Mouse (Mus musculus) erythroid progenitor cell, adult 5-6 weeks (primary cell): ENCODE measurements around the gene Acta1. TPM values are rescaled to one million over a fixed set of nuclear protein-coding genes. Genes with fewer than 3 reads are reported as not detected.

Experiments
- ATAC-seq: replicated peaks from 2 replicates; pipeline ENCODE4 v1.8.0; 2016; ENCODE audit warnings: moderate number of reproducible peaks, mild to moderate bottlenecking, moderate TSS enrichment, inconsistent platforms; ENCODE audit not compliant: poor library complexity, low FRiP score, severe bottlenecking
- total RNA-seq, 2 experiments: library from RNA; stranded (forward) in 1 of 2; stranded (reverse) in 1 of 2; fragments of 150-400 nt in 1 of 2; fragments of 186-747, 209-891 nt in 1 of 2; gene quantifications; 2 replicates each; pipeline versions ENCODE4 v1.2.3 to v1.2.4; 2015 to 2017; ENCODE audit warnings: low replicate concordance in 2 of 2

Acta1 gene
- total RNA-seq, 2 experiments from 2014 or later: 4.5 TPM; not detected in 1

DNA sequence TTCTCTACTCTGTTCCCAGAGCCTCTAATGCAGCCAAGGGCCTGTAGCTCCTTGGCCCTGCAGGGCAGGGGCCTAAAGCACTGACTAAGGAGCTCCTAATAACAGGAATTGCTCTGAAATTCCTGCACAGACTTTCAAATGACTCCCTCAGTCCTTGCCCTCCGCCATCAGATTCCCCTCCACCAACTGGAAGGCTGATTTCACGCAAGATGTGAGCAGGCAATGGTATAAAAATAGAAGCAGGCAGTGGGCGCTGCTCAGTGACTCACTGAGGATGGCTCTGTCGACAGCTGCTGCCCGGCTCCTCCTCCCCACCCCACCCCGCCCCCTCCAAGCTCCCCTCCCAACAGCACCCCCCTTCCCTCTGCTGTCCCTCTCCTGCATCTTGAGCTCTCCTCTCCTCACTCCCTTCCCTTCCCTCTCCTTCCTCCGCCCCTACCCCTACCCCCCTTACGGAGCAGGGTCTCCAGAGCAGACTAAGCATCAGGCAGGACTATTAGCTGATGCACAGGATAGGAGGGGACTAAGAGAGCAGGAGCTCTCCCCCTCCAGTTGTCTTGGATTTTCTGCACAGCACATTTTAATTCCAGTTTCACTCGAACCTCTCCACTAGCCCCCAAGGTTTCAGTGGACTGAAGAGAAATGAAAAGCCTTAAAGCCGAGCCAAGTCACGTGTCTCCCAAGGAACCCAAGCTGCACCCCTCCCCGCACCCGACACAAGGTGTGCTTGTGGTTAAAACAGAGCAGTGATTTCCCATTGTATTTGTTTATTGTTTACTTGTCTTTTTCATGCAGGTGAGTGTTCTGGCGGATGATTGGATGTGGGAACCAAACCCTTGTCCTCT is 9.6 kb downstream of the Acta1 start:
- no peak for ATAC-seq

DNA sequence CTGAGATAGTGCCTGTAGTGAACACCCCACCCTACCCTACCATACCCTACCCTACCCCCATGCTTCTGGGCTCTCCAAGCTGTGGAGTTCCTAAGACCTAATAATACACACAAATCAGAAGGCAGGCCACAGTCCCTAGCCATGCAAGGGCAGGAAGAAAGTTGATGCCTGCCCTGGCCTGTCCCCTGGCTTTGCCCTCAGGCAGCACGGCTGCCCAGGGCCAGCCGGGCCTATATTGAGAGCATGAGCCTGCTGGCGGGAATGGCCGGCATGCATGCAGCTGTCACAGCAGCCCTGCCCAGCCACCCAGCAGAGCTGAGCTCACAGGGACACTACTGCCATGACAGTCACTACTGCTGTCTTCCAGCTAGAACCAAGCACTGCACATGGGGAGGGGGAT is 11.5 kb downstream of the Acta1 start:
- ATAC-seq: no peak

DNA sequence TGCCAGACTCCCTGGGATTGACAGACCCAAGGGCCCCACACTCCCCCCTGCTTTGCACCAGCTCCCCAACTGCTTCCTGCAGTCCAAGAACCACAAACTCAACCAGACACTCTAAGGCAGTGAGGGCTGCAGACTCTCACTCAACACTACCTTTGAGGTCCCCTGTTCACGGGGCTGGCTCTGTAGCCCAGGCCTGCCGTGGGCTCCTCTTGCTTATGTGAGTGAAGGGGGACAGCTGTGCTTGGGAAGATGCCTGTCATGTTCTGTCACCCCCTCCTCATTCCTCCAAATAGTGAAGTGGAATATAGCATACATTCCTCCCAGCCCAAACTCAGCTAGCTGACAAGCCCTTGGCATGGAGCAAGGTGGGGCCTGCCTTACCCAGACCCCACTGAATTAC is 12.1 kb downstream of the Acta1 start:
- no peak for ATAC-seq

DNA sequence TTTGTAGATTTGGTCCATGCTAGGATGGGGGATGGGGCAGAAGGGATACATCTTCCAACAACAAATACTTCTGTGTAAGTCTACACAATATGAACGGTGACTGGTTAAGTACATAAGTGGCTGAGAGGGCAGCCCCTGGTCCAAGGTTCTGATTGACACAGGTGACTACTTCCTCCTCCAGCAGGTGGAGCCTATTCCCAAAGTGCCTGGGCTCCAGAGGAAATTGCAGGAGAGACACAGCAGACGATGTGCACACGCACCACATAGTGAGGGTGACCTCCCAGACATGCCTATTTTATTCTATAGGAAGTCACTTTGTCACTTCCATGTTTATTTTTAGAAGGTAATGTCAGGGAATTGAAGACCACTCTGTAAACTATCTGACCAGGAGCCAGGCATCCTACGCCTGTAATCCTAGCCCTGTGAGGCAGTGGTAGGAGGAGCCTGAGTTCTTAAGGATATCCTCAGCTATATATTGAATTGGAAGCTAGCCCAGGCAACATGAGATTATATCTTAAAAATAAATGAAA is 13.7 kb downstream of the Acta1 start:
- ATAC-seq: no peak

DNA sequence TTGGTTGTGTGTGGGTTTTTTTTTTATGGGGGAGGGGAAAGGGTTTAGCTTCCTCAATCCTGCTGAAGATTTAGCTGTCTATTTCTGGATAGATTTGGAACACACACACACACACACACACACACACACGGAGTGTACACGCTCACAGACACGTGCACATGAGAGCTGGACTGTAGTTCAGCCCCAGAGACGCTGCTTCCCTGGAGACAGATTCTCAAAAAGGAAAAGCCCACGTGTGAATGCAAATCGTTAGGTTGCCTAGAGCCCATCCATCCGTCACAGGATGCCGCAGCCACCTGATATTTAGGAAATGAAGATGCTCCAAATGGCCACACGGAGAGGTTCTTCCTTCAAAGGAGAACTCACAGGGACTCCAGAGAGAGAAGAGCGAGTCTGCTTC is 14.3 kb downstream of the Acta1 start:
- ATAC-seq: no peak

DNA sequence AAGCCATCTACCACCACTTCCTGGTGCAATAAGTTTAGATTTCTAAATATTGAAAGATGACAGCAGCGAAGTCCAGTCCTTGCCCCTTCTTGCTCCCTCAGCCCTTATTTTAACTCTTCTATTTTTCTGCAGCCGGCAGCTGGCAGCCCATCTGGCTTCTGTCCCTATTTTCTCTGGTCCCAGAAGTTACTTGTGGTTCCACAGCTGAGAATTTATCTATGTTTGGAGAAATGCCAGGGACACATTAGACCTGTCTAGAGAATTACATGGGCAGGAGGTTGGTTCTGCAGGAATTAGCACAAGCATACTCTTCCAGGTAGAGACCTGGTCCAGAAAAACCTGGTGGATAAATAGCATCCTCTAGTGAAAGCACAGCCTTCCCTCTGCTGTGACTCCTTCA is 16.7 kb downstream of the Acta1 start:
- ATAC-seq: no peak

DNA sequence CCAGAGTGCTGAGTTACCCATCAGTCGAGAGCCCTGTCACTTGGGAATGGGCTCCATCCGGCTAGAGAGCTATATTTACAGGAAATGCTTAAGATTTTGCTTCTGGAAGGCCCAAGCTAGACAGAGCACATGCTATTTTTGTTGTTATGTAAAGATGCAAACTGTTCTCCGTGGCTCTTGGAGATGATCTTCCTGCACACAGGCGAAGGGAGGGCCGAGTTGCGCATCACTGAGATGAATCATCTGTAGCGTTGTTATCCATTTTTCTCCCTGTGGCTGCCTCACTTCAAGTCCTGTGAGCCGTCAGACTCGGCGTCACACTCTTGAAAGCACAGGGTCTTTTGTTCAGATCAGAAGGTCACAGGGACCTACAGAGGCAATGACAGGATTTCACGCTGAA is 20.2 kb downstream of the Acta1 start:
- no peak for ATAC-seq

DNA sequence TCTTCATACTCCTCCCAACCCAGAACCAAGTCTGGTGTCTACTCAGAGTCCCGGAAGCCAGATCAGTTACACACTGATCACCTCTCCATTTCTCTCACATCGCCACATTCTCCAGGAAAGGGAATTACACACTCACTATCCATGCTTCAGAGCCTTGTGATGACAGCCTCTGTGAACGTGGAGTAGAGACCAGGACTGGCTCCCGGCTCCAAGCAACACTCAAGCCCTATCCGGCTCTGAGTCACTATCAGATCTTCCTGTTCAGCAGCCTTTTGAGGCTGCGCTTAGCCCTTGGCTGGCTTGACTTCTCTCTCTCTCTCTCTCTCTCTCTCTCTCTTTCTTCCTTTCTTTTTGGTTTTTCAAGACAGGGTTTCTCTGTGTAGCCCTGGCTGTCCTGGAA is 21.2 kb downstream of the Acta1 start:
- ATAC-seq: no peak

DNA sequence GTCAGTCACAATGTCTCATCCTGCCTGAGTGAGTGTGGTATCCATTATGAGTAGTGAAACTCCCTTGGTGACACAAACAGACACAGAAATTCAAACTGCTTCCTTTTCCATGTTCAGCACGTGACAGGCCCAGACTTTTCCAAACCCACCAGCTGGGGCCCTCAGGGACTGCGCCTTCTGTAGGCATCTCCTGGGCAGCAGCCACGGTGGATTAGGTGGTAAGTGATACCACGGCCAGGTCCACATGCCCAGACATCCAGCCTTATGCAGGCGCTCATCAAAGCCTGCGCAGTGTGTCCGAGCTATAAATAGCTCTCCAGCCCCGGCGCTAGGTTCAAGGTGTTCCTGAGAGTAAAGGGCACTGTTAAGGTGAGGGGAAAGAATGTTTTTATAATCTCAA is 22.5 kb downstream of the Acta1 start:
- no peak for ATAC-seq

DNA sequence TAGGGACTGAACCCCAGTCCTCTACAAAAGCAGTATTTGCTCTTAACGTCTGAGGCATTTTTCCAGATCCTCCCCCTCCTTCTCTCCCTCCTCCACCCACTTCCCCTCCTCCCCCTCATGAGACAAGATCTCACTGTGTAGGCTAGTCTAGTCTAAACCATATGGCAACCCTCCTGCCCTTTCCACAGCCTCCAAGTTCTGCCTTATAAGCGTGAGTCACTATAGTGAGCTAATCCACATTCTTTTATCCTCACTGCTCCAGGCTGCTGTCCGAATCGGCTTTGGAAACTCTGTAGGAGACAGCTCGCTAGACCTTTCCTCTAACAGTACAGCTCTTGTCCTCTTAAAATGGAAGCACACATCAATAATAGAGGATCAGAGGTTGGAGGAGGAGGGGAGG is 27.6 kb downstream of the Acta1 start:
- no peak for ATAC-seq

DNA sequence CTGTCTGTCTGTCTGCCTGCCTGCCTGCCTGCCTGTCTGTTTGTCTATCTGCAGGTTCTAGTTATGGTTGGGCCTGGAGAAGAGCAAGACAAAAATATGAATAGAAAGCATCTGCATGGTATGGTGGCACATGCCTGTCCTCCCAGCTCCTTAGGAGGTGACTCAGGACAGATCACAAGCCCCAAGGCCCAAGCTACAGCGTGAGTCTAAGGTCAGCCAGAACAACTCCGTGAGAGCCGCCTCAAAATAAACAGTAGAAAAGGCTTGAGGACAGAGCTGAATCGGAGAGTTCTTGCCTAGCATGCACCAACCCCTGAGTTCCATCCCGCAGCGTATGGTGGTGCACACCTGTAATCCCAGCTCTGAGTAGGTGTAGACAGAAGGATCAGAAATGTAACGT is 28.8 kb downstream of the Acta1 start:
- ATAC-seq: no peak

DNA sequence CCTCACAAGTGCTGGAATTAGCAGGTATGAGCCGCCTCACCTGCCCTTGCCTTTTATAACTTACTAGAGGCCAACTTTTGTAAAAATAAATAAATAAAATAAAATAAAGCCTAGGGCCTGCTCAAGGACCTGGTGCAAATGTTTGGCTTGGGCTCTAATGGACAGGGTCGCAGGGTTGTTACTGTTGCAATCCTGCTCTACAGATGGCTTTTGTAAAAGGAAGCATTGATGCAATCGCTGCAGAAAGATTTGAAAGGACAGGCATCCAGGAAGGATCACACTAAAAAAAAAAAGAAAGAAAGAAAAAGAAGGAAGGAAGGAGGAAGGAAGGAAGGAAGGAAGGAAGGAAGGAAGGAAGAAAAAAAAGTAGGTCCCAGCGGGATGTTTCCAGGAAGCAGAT is 34.2 kb downstream of the Acta1 start:
- no peak for ATAC-seq

DNA sequence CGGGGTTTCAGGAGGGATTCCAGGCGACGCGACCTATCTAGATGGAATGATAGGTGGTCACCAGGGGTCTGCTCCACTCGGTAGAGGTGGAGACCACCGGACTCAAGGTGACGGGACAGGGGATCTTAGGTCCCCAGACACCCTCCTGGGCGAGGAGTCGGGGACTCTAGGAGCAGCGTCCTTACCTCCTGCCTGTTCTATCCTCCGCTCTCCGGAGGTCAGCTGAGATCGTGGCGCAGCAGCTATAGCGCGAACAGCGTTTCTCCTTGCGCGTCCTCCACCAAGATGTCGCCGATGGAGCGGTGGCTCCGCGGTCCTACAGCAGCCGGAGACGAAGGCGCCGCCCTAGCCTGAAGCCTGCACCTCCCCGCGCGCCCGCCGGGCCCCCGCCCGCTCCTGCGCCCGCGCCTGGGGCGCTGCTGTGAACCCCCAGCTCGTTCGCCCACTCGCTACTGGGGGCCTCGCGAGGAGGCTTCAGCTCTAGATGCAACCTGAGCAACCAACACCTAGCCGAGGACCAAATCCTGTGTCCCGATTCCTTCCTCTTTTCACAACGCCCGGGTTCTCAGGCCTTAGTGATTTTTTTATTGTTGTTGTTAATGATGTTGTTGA is 34.8 kb downstream of the Acta1 start, which contains the start of gene Ccsap:
Gene Ccsap (minus strand): TSS at position 562 of the 612 bp plus-strand sequence.
- ATAC-seq: peak; percentile 70

DNA sequence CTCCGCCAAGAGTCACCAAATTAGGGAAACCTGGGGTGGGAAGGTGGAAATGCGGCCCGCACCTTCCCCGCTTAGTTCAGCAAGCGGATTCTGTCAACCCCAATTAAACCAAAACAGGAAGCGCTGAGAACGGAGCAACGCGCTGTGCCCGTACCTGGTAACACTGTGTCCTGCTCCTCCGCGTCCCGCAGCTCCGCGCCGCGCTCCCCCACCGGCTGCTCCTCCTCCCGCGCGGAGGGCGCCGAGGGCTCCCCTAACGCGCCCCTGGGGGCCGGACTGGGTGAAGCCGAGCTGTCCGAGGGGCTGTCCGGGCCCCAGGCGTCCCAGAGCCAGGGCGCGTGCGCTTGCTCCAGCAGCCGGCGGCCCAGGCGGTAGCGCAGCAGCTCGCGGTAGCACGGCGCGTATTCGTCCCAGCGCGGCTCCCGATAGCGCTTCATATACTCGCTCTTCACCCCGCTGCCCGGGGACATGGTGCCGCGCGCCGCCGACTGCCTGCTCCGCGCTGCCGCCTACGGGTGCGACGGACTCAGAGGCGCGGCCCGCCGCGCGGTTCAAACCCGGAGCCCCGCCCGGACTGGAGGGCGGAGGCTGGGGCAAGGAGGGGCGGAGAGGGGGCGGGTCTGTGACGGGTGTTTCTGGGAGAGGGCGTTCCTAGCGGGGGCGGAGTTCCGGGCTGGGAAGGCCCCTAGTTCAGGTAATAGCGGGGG is 35.5 kb downstream of the Acta1 start:
- peak; percentile 94 for ATAC-seq

DNA sequence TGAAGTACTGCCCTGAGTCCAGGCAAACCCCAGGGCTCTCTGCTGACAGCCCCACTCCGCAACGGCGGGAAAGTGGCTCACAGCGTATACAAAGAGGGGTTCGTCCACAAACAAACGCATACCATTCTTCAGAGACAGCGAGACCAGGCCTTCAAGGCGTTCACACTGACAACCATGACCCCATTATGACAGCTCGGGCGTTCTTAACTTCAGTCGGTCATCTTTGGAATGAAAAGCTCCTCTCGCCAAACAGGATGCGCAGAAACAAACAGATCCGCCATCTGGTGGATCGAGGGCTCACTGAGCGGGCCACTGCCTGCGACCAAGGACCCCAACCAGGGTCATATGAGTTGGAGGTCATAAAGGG is 36.0 kb downstream of the Acta1 start:
- ATAC-seq: peak; percentile 37

DNA sequence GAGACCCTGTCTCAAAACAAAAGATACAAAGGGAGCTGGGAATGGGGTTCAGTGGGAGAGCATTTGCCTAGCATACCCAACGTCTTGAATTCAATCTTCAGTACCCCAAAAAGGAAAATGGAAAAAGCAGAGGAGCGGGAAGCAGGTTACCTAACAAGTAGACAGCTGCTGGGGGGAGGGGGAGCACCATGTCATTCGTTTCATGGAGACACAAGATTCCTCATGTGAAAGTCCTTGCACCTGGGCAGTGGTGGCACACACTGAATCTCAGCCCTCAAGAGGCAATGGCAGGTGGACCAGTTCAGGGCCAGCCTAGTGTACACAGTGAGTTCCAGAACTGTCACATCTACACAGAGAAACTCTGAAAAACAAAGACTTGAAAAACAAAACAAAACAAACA is 37.2 kb downstream of the Acta1 start:
- no peak for ATAC-seq

DNA sequence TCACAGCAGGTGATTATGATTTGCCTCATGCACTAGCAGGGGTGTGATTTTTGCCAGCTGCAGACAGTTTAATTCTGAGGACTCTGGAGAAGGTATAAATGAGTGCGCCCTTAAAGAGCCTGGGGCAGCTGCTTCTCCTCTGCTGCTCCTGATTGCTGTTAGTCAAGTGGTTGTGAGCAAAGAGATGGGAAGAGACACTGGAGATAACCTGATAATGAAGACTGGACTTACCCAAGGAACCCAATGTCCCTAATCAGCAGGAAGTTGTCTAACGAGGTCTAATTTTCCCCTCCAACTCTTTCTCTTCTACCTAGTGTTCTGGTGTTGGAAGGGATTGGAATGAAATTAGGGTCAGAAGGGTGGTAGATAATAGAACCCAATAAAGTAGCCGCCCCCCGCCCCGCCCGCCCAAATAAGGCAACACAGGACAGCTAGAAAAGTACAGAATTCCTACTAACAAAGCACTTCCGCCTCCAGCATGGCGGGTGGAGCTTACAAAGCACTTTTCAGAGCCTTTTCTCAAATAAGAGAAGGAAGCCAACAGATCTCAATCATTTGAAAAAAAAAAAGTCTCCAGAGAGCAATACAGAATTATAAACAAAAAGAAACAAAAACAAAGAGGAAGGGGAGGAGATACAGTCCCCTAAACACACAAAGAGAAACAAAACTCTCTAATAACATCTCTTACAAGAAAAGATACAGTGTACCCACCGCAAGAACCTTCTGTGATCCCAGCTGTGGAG is 39.6 kb downstream of the Acta1 start:
- ATAC-seq: no peak

DNA sequence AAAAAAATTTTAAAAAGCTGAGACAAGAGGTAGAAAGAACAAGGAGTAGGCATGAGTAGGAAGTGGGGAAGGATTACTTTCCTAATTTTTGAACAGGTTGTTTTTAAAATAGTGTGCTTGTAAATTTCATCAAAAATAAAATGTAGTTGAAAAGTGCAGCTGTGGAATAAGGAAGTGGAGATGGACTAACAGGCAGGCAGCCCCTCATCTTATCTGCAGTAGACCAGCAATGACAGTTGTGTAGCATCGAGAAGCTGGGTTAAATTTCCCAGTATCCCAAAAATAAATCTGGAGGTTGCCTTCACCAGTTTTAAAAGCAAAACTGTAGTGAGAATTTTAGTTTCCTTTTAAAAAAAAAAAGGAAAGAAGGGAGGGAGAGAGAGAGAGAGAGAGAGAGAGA is 40.3 kb downstream of the Acta1 start:
- ATAC-seq: no peak

DNA sequence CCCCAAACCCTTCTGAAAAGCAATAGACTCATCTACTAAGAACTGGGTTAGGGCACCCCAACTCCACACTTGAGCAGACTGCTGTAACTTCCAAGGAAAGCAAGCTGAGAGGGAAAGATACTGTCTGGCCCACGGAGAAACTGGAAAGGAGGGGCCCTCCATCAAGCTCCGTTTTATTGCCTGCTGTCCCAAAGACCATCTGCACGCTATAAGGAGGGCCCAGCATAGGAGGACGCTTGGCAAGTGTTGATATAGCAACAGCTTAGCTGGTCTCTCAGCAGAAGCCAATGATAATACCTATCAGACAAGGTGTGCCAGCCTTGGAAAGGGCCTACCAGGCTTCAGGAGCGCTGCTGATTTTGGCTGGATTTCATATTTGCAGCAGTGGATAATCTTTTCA is 43.0 kb downstream of the Acta1 start:
- ATAC-seq: no peak

DNA sequence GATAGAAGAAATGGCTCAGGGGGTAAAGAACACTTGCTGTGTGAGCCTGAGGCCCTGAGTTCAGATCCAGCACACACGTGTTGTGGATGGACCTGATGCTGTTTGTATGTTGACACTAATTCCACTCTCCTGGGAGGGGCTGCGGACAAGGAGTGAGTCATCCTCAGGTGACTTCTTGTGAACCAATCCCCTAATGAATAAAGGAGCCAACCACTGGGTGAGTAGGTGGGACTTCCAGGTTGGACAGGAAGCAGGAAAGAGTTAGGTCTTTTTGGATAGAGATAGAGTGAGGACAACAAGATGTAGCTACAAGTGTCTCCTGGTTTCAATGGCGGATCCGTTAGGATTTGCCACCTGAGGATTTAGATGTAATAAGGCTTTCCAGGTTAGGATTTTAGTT is 45.2 kb downstream of the Acta1 start:
- no peak for ATAC-seq
